In genomic region chr11:103011206-103011497, GRCm38 (mm10) we compare ENCODE assay signal across 20 mouse cellular contexts.
"Had no signal": no experiment of that assay in that cellular context is flagged by ENCODE, and none has a peak within 500 bp of the region (broad histone marks: within the 10 kb centered on the region; RNA-seq: fewer than 3 reads in every experiment).

No protein-coding gene starts in this region.

- H3K27ac ChIP-seq: kidney, embryonic 15.5 days; limb, embryonic 10.5 days; limb, embryonic 13.5 days; liver, embryonic 14.5 days; stomach, postnatal 0 days had no signal

- H3K4me3 ChIP-seq: kidney, embryonic 15.5 days; limb, embryonic 10.5 days; limb, embryonic 13.5 days had no signal

- H3K27me3 ChIP-seq: kidney, embryonic 15.5 days; limb, embryonic 13.5 days had no signal

- H3K9me3 ChIP-seq: kidney, embryonic 15.5 days; limb, embryonic 10.5 days; limb, embryonic 13.5 days had no signal

- ATAC-seq: inflammation-experienced regulatory T-cells, adult 6 months had no signal

- H3K9ac ChIP-seq: kidney, embryonic 15.5 days; limb, embryonic 13.5 days; liver, embryonic 14.5 days had no signal

- DNase-seq: kidney, adult 11 months; kidney, adult 8-10 months; kidney, postnatal 10 days; kidney, postnatal 36 days; layer of hippocampus, adult 9-11 months; lung, adult 2 months; lung, postnatal 14 days; lung, postnatal 4 days; midbrain, embryonic 14.5 days; right cerebral cortex, adult 18-20 months; right cerebral cortex, postnatal 14 days; right cerebral cortex, postnatal 4 days; thymus, postnatal 25 days had no signal

- H3K4me2 ChIP-seq: kidney, embryonic 15.5 days; limb, embryonic 13.5 days; midbrain, embryonic 11.5 days had no signal
